Mouse (Mus musculus) embryonic facial prominence, embryonic 13.5 days (tissue): ENCODE measurements around the gene Tmem178b. TPM values are rescaled to one million over a fixed set of nuclear protein-coding genes. Genes with fewer than 3 reads are reported as not detected.

Source experiments
- ATAC-seq: fragments of 200-750 bp; cut with Nextera tagmentation; 2 replicates; pipeline ENCODE4 v1.8.0; 2017; ENCODE audit warnings: low read depth; ENCODE audit not compliant: insufficient number of reproducible peaks, insufficient read depth, low FRiP score, low TSS enrichment
- H3K27ac ChIP-seq: fragments of 300-500 bp; sonication (generic); 2 replicates; pipeline ENCODE4 v1.5.1; 2015; ENCODE audit warnings: moderate library complexity, mild to moderate bottlenecking, inconsistent platforms
- H3K27me3 ChIP-seq: fragments of 300-500 bp; sonication (generic); 2 replicates; pipeline ENCODE4 v1.6.1; 2015; ENCODE audit warnings: mild to moderate bottlenecking, inconsistent platforms
- H3K36me3 ChIP-seq: fragments of 300-500 bp; sonication (generic); 2 replicates; pipeline ENCODE4 v1.6.1; 2015; ENCODE audit warnings: mild to moderate bottlenecking, inconsistent platforms
- H3K4me1 ChIP-seq: fragments of 300-500 bp; sonication (generic); 2 replicates; pipeline ENCODE4 v1.6.1; 2015; ENCODE audit warnings: inconsistent platforms
- H3K4me2 ChIP-seq: fragments of 300-500 bp; sonication (generic); 2 replicates; pipeline ENCODE4 v1.6.1; 2015; ENCODE audit warnings: moderate library complexity, mild to moderate bottlenecking, inconsistent platforms
- H3K4me3 ChIP-seq: fragments of 300-500 bp; sonication (generic); 2 replicates; pipeline ENCODE4 v1.5.1; 2015; ENCODE audit warnings: mild to moderate bottlenecking, inconsistent platforms
- H3K9ac ChIP-seq: fragments of 300-500 bp; sonication (generic); 2 replicates; pipeline ENCODE4 v1.6.1; 2015; ENCODE audit warnings: mild to moderate bottlenecking, inconsistent platforms
- H3K9me3 ChIP-seq: fragments of 300-500 bp; sonication (generic); 2 replicates; pipeline ENCODE4 v1.6.1; 2016; ENCODE audit warnings: inconsistent platforms
- WGBS: fragments of 180-500 bp; shearing (Covaris S2); methylation state at CpG from one replicate; pipeline ENCODE4 v1.1.7; 2015; ENCODE audit warnings: mixed read lengths; 5-methylcytosine and 5-hydroxymethylcytosine counted together
- polyA plus RNA-seq: library from polyadenylated mRNA; unstranded; fragments of >200 nt; fragmentation: Nextera tagmentation; extraction: Ambion mirVana; gene quantifications from 2 replicates; pipeline ENCODE4 v1.2.1, GENCODE M21; 2015

Tmem178b gene
- polyA plus RNA-seq, 1 experiment from 2014 or later: 0.91 TPM

DNA sequence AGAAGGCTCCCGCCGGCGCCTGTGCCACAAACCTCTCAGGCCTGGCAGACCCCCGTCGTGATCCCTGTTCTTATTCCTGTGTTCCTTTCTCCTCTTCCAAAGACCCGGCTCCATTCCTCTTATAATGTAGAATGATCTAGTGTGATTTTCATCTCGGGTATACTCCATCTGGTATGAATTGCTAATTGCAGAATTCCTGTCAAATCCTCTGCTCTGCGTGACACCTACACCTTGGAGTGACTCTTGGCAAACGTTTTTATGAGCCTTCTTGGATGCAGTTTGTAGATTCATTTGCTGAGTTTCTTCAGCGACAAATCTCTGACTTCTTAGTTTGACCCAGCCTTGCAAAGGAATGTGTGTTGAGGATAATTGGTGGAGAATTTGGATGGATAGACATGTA lies 53.4 kb downstream of the Tmem178b start:
- H3K9ac ChIP-seq: no peak overlapping the region
- 87% methylated on average over 10 of the region's 10 CpGs for WGBS

GRCm38 (mm10) chr6:39936590-39936989 lies 63.5 kb downstream of the Tmem178b start:
- Histone ChIP-seq H3K36me3 (no peaks in the 10 kb centered on the region), H3K4me1 (no peaks in the 10 kb centered on the region), H3K27ac (no peak overlapping the region), H3K4me3 (no peak overlapping the region), H3K9me3 (no peaks in the 10 kb centered on the region), H3K9ac (no peak overlapping the region), H3K4me2 (no peak overlapping the region), H3K27me3 (no peaks in the 10 kb centered on the region)
- 78% methylated on average over 3 of the region's 3 CpGs for WGBS
- ATAC-seq: no peak

More for the DNA sequence above, 53.4 kb downstream of the Tmem178b start:
- H3K36me3 ChIP-seq: no peaks in the 10 kb centered on the region
- H3K27ac ChIP-seq: no peak overlapping the region
- ATAC-seq: no peak
- no peaks in the 10 kb centered on the region for H3K4me1 ChIP-seq
- no peak overlapping the region for H3K4me2 ChIP-seq
- H3K27me3 ChIP-seq: no peaks in the 10 kb centered on the region
- H3K9me3 ChIP-seq: no peaks in the 10 kb centered on the region
- no peak overlapping the region for H3K4me3 ChIP-seq

DNA sequence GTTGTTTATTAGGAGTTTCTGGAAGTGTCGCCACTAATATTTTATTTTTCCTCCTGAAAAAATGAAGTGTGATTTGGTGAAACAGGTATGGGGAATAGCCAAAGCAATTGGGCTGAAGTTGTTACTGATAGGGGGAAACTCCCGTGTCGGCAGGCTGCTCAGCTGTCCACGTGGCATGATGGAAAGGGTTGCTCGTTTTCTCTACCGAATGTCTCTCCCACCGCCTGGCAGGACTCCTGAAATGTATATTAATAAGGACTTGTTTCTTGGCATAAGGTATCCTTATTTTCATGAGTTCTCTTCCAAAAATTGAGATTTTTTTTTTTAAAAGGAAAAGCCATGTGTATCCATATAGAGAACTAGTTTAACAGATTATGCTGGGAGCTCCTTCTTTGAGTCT lies 67.8 kb downstream of the Tmem178b start:
- H3K4me1 ChIP-seq: no peaks in the 10 kb centered on the region
- H3K9ac ChIP-seq: no peak overlapping the region
- no peaks in the 10 kb centered on the region for H3K9me3 ChIP-seq
- H3K36me3 ChIP-seq: no peaks in the 10 kb centered on the region
- 90% methylated on average over 7 of the region's 7 CpGs for WGBS
- no peak overlapping the region for H3K4me3 ChIP-seq
- H3K27ac ChIP-seq: no peak overlapping the region
- no peak overlapping the region for H3K4me2 ChIP-seq
- no peak for ATAC-seq
- H3K27me3 ChIP-seq: no peaks in the 10 kb centered on the region

DNA sequence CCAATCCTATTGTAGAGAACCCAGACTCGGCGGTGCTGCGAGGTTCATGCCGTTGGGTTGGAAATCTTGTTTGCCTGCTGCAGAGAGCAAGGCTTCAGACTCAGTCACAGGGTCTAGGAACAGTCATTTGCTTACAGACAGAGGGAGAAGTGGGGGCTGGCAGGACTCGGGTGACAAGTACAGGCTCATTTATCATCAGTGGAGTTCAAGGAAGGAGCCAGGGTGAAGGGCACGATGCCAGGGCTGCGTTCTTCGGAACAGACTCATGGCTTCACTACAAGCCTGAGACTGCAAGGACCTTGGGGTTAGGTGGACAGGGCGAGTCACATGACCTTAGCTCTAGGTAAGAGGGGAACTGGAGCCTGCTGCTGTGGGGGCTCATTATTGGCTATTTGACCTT lies 71.8 kb downstream of the Tmem178b start:
- Histone ChIP-seq H3K4me2 (no peak overlapping the region), H3K27me3 (no peaks in the 10 kb centered on the region), H3K36me3 (no peaks in the 10 kb centered on the region), H3K9me3 (no peaks in the 10 kb centered on the region), H3K27ac (no peak overlapping the region), H3K9ac (no peak overlapping the region), H3K4me1 (no peaks in the 10 kb centered on the region), H3K4me3 (no peak overlapping the region)
- 65% methylated on average over 9 of the region's 9 CpGs for WGBS
- ATAC-seq: no peak

DNA sequence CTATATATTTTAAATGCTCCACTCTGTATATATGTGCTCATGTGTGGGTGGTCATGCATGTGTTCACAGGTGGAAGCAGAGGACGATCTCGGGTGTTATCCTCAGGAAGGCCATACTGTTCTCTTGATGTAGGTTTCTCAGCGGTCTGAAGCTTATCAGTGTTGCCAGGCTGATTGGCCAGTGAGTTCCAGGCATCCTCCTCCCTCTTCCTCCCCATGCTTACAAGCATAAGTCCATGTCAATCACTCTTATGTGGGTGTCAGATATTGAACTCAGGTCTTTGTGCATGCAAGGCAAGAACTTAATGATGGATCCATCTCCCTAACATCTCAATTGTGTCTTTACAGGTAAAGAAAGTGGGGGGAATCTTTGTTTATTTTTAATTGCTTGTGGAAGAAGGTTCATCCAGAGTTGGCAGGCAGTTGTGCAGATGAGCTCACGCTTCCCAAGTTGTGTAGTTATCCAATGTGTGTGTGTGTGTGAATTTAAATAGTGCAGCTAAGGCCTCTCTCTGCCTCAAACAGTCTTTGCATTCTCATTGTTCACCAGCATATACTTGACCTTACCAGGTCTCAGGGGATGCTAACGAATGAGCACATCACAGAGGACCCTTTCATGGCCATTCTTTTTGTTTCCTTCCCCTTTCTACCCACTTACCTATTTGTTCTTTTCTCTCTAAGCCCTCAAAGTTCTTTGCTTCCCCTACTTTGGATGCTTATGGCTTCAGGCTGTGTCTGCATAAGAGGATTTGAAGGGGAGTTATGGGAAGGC lies 72.8 kb downstream of the Tmem178b start:
- H3K4me1 ChIP-seq: no peaks in the 10 kb centered on the region
- 76% methylated on average over 5 of the region's 5 CpGs for WGBS
- H3K4me3 ChIP-seq: no peak overlapping the region

GRCm38 (mm10) chr6:39946601-39947000 lies 73.5 kb downstream of the Tmem178b start:
- Histone ChIP-seq H3K36me3 (no peaks in the 10 kb centered on the region), H3K27ac (no peak overlapping the region), H3K9ac (no peak overlapping the region), H3K4me3 (no peak overlapping the region), H3K4me2 (no peak overlapping the region), H3K27me3 (no peaks in the 10 kb centered on the region), H3K9me3 (no peaks in the 10 kb centered on the region), H3K4me1 (no peaks in the 10 kb centered on the region)
- WGBS: 85% methylated on average over 4 of the region's 4 CpGs
- ATAC-seq: no peak

More for the DNA sequence above, 72.8 kb downstream of the Tmem178b start:
- H3K9me3 ChIP-seq: no peaks in the 10 kb centered on the region
- ATAC-seq: no peak
- no peaks in the 10 kb centered on the region for H3K27me3 ChIP-seq
- H3K4me2 ChIP-seq: no peak overlapping the region
- H3K27ac ChIP-seq: no peak overlapping the region
- H3K9ac ChIP-seq: no peak overlapping the region
- no peaks in the 10 kb centered on the region for H3K36me3 ChIP-seq

DNA sequence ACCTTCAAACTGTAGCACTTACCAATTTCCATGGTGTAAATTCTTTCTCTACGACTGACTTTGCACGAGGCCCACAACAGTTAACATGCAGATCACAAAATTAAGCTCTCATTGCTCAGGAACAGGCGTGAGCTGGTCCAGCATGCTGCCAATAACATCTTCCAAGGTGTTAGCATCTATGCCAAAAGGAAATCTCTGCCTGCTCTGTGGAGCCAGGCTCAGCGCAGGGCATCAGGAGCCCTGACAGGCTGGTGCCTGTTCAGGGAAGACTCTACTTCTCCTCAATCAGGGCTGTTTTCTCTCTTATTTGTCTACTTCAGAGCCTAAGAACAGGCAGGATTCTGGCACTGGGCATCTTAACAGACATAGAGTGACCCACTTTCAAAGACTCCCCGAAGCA lies 80.9 kb downstream of the Tmem178b start:
- H3K36me3 ChIP-seq: no peaks in the 10 kb centered on the region
- no peak overlapping the region for H3K4me2 ChIP-seq
- no peak overlapping the region for H3K9ac ChIP-seq
- H3K4me1 ChIP-seq: no peaks in the 10 kb centered on the region
- 84% methylated on average over 5 of the region's 5 CpGs for WGBS
- no peak overlapping the region for H3K27ac ChIP-seq
- H3K9me3 ChIP-seq: no peaks in the 10 kb centered on the region
- H3K4me3 ChIP-seq: no peak overlapping the region
- no peaks in the 10 kb centered on the region for H3K27me3 ChIP-seq
- no peak for ATAC-seq

DNA sequence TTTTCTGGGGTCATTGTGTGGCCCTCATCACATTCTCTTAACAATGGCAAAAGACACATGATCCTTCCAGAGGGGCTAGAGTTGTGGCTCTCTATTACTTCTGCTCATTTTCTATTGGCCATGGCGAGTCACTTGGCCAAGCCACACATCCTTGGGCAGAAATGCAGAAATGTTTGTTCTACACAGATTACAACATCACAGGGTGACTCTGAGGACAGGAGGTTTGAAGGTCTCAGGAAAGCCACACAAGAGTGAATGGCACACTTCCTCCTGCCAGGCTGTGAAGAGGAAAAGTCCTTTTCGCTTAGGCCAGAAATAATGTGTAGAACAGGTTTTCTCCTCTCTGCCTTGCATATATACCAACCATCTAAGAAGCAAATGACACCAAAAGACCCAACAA lies 82.1 kb downstream of the Tmem178b start:
- Histone ChIP-seq H3K27me3 (no peaks in the 10 kb centered on the region), H3K4me3 (no peak overlapping the region), H3K4me1 (no peaks in the 10 kb centered on the region), H3K4me2 (no peak overlapping the region), H3K36me3 (no peaks in the 10 kb centered on the region), H3K9ac (no peak overlapping the region), H3K27ac (no peak overlapping the region), H3K9me3 (no peaks in the 10 kb centered on the region)
- 88% methylated on average over 2 of the region's 2 CpGs for WGBS
- no peak for ATAC-seq

- H3K9ac ChIP-seq: no peak overlapping the region
- H3K9me3 ChIP-seq: no peaks in the 10 kb centered on the region
- H3K4me3 ChIP-seq: no peak overlapping the region
- ATAC-seq: no peak
- no peak overlapping the region for H3K27ac ChIP-seq
- no peaks in the 10 kb centered on the region for H3K36me3 ChIP-seq
- H3K4me1 ChIP-seq: no peaks in the 10 kb centered on the region
- no peak overlapping the region for H3K4me2 ChIP-seq
- H3K27me3 ChIP-seq: no peaks in the 10 kb centered on the region
- 71% methylated on average over 4 of the region's 4 CpGs for WGBS
These were observed 91.5 kb downstream of the Tmem178b start for GRCm38 (mm10) chr6:39964606-39965005.

DNA sequence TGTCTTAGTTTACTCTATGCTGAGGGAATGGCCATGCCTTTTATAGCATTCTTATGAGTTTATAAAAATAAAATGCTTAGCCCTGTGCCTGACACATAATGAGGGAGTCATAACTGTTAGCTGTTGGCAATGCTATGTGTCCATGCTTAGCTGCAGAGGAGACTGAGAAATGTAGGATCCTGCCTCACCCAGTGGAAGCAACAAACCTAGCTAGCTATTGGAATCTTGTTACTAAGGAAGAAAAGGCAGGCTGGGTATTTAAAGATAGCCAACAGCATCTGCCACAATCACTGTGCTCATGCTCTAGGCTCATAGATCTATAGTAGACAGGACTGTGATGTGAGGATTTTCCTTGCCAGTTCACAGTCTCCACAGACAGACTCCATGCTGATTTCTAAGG lies 97.2 kb downstream of the Tmem178b start:
- no peak for ATAC-seq
- Histone ChIP-seq H3K4me1 (no peaks in the 10 kb centered on the region), H3K4me3 (no peak overlapping the region), H3K27me3 (no peaks in the 10 kb centered on the region), H3K36me3 (no peaks in the 10 kb centered on the region), H3K9me3 (no peaks in the 10 kb centered on the region), H3K4me2 (no peak overlapping the region), H3K9ac (no peak overlapping the region), H3K27ac (no peak overlapping the region)

DNA sequence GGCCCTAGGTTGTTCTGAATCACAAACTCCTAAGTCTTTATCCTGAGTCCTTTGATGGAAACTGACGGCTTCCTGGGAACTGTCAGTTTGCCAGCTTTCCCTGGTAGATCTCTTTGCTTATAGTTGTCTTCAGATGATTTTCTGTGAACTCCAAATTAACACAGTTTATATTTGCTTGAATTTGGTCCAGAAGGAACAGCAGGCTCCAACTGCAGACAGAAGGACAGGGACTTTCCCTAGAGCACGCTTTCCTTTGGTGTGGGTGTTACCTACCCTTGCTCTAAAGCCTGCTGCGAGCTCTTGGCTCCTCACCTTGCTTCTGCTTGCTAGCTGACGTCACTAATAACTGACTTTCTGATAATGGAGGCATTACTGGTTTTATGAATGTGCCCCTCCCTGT lies 105.9 kb downstream of the Tmem178b start:
- WGBS: 78% methylated on average over 4 of the region's 4 CpGs
- no peak for ATAC-seq
- Histone ChIP-seq H3K9ac (no peak overlapping the region), H3K4me2 (no peak overlapping the region), H3K27ac (no peak overlapping the region), H3K4me1 (no peaks in the 10 kb centered on the region), H3K27me3 (no peaks in the 10 kb centered on the region), H3K36me3 (no peaks in the 10 kb centered on the region), H3K9me3 (no peaks in the 10 kb centered on the region), H3K4me3 (no peak overlapping the region)

DNA sequence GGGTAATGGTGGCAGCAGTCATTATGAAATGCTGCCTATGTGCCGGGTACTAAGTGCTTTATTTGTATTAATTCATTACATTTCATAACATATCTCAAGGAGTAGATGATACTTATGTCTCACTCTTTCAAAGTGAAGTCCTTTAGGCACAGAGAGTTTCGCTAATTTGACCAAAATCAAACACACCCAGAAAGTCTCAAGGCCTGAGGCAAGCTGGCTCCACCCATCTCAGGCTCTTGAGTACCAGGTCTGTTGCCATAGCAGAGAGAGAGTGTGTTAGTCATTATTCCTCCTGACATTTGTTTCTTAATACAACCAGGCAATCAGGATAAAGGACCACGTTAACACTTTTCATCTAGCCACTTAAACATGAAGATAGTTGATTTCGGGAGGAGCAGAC lies 117.7 kb downstream of the Tmem178b start:
- no peak overlapping the region for H3K4me3 ChIP-seq
- no peak for ATAC-seq
- H3K36me3 ChIP-seq: no peaks in the 10 kb centered on the region
- H3K27ac ChIP-seq: no peak overlapping the region
- 74% methylated on average over 4 of the region's 4 CpGs for WGBS
- no peaks in the 10 kb centered on the region for H3K27me3 ChIP-seq
- H3K9me3 ChIP-seq: no peaks in the 10 kb centered on the region
- H3K9ac ChIP-seq: no peak overlapping the region
- H3K4me2 ChIP-seq: no peak overlapping the region
- H3K4me1 ChIP-seq: no peaks in the 10 kb centered on the region
